Mouse (Mus musculus) megakaryocyte, embryonic 14.5 days (primary cell): ENCODE measurements around the gene Tnfrsf19.

Source experiments
- FLI1 ChIP-seq: IDR thresholded peaks from 2 replicates; pipeline ENCODE4 v1.6.1; 2012; ENCODE audit warnings: low read length, inconsistent platforms, mixed read lengths
- GATA1 ChIP-seq: IDR thresholded peaks from 3 replicates; pipeline ENCODE4 v1.6.1; 2012; ENCODE audit warnings: mixed read lengths, low read length, inconsistent platforms, borderline replicate concordance

- TF ChIP-seq FLI1 (no peak), GATA1 (no peak)
Observed at GRCm38 (mm10) chr14:61056445-61056844, 10.2 kb upstream of the Tnfrsf19 start.
